In genomic region chr11:114513446-114513845, GRCm38 (mm10) we compare ENCODE assay signal across 15 mouse cellular contexts.
"Had no signal": no experiment of that assay in that cellular context is flagged by ENCODE, and none has a peak within 500 bp of the region (broad histone marks: within the 10 kb centered on the region; RNA-seq: fewer than 3 reads in every experiment).

No protein-coding gene starts in this region.

- H3K27ac ChIP-seq: intestine, embryonic 15.5 days; kidney, postnatal 0 days; left cerebral cortex, adult 2 months; limb, embryonic 10.5 days; liver, embryonic 15.5 days; lung, embryonic 15.5 days; midbrain, embryonic 10.5 days; neural tube, embryonic 15.5 days had no signal

- H3K4me1 ChIP-seq: intestine, embryonic 15.5 days; liver, embryonic 15.5 days had no signal

- DNase-seq: lung, postnatal 36 days; right cerebral cortex, postnatal 4 days; spleen, adult 18-20 months; thymus, adult 18-20 months; thymus, postnatal 14 days had no signal

- H3K36me3 ChIP-seq: intestine, embryonic 15.5 days; limb, embryonic 10.5 days; liver, embryonic 15.5 days; lung, embryonic 15.5 days; midbrain, embryonic 10.5 days; neural tube, embryonic 15.5 days had no signal

- H3K9ac ChIP-seq: intestine, embryonic 15.5 days; liver, embryonic 15.5 days; lung, embryonic 15.5 days; neural tube, embryonic 15.5 days had no signal

- H3K27me3 ChIP-seq: intestine, embryonic 15.5 days; liver, embryonic 15.5 days; neural tube, embryonic 15.5 days had no signal

- H3K4me2 ChIP-seq: intestine, embryonic 15.5 days; liver, embryonic 11.5 days; liver, embryonic 15.5 days; lung, embryonic 15.5 days; neural tube, embryonic 15.5 days had no signal

- H3K4me3 ChIP-seq: intestine, embryonic 15.5 days; left cerebral cortex, adult 2 months; limb, embryonic 10.5 days; liver, embryonic 15.5 days; lung, embryonic 15.5 days; midbrain, embryonic 10.5 days; neural tube, embryonic 15.5 days had no signal

- H3K9me3 ChIP-seq: intestine, embryonic 15.5 days; limb, embryonic 10.5 days; liver, embryonic 15.5 days; lung, embryonic 15.5 days; midbrain, embryonic 10.5 days; neural tube, embryonic 15.5 days had no signal

- ATAC-seq: intestine, embryonic 15.5 days; midbrain, embryonic 16.5 days had no signal
